Mouse (Mus musculus): ENCODE data around the gene B3gntl1. TPM values are rescaled to one million over a fixed set of nuclear protein-coding genes. Genes with fewer than 3 reads are reported as not detected.

The B3gntl1 gene
- total RNA-seq, 2 experiments from 2014 or later, result 7.2 to 7.6 TPM

Other genes starting within 250 kb of the B3gntl1 start
- 1 to 10 TPM; 4.9 to 5.7 TPM for gene Fn3k, start 238.2 kb downstream of the B3gntl1 start, total RNA-seq (2021)
- gene Tbcd, start 221.2 kb downstream of the B3gntl1 start, total RNA-seq (2021), result 10 to 100 TPM; 68.4 to 75.2 TPM
- gene Zfp750, start 153.8 kb downstream of the B3gntl1 start, total RNA-seq (2021), result not detected
- 1 to 10 TPM; 6.5 to 6.8 TPM for gene Metrnl, start 28.4 kb upstream of the B3gntl1 start, total RNA-seq (2021)
- not detected for gene Ptchd3, start 157.1 kb upstream of the B3gntl1 start, total RNA-seq (2021)